Mouse (Mus musculus) retina, adult 2 months (tissue): ENCODE measurements around the gene Olfr898.

ENCODE experiments used
- DNase-seq: peaks from one replicate; pipeline ENCODE4 v3.0.0-alpha.2; 2012; ENCODE audit warnings: low read depth, low spot score

Gene Olfr898

GRCm38 (mm10) chr9:38348111-38348510, at the start of gene Olfr898:
Gene Olfr898 (plus strand): TSS chr9:38348411.
- no peak for DNase-seq

- DNase-seq, result no peak
Measured at GRCm38 (mm10) chr9:38328760-38329159, 19.5 kb upstream of the Olfr898 start, which contains the start of gene Olfr25. Gene Olfr25 (plus strand): TSS chr9:38329060.

- no peak for DNase-seq
Measured at GRCm38 (mm10) chr9:38366596-38366995, 18.4 kb downstream of the Olfr898 start, which contains the start of gene Olfr250. Gene Olfr250 (plus strand): TSS chr9:38366896.

- DNase-seq, result no peak
Measured at GRCm38 (mm10) chr9:38376786-38377185, 28.6 kb downstream of the Olfr898 start, which contains the start of gene Olfr251. Gene Olfr251 (plus strand): TSS chr9:38377086.

- DNase-seq, result no peak
Measured at GRCm38 (mm10) chr9:38401398-38401797, 53.2 kb downstream of the Olfr898 start, which contains the start of gene Olfr147. Gene Olfr147 (plus strand): TSS chr9:38401698.
